Mouse (Mus musculus) mouse embryonic stem cell (cell line): ENCODE results near the gene Asb18.

Source experiments
- in situ Hi-C, 2 experiments: fragments of 300-500 bp; cut with MboI; formaldehyde crosslinking; loops; 1 replicate in 1 of 2; 3 replicates in 1 of 2; pipeline ENCODE4 v1.14.3; 2019 to 2020; ENCODE audit warnings: low sequenced_read_pairs in 2 of 2, low pct_unique_long_range_greater_than_20kb in 1 of 2, mixed read lengths in 1 of 2; ENCODE audit not compliant: unreplicated experiment in 1 of 2

Gene Asb18

DNA sequence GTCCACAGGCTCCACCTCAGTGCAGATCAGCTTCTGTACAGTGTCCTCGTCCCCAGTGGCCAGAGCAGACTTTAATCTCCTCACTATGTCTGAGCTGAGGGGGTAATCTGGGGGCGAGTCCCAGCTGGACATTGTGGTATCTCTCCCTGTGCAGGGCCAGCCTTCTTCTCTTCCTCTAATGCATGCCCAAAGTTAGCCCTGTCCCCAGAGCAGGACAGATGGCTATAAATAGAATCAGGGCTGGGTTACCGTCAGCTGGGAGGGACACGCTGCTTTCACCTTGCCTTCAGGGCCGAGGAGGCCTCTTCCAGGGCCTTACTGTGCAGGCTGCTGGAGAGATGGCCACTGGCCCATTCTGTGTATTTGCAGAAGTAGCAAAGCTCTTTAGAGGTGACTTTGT, at the start of gene Asb18:
Asb18 (minus strand) TSS at position 221 of the 400 bp plus-strand sequence.
- in situ Hi-C loops = no loop called here

- in situ Hi-C loops = loop anchor here (10.0 to 25.0 kb wide), 2 partner anchors 527 to 534 kb away; no protein-coding TSS in a partner anchor
Measured at GRCm38 (mm10) chr1:90060599-90060998, 46.1 kb upstream of the Asb18 start.

DNA sequence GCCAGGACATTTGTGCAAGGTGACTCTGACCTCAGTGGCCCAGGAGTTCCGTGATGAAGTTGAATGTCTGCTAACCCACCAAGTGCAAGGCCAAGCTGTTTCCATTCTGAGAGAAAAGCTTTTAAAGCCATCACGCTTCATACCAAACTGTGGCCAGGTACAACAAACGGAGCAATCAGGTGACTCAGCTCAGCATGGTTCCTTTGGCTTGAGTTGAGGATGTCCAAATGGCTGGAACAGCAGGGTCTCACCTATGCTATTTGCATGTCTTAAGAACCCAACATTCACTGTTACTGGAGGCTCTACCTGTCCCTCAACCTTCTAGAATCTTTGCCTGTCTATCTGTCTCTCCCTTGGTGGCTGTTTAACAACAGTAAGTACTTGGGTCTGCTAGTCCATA, 45.6 kb upstream of the Asb18 start:
- in situ Hi-C loops = loop anchor here (10.0 to 25.0 kb wide), 2 partner anchors 527 to 535 kb away; no protein-coding TSS in a partner anchor

GRCm38 (mm10) chr1:90054991-90055390, 40.5 kb upstream of the Asb18 start:
- in situ Hi-C loops = loop anchor here in 1 of 2 experiments (25.0 kb wide), 1 partner anchor 532 kb away; no protein-coding TSS in a partner anchor

DNA sequence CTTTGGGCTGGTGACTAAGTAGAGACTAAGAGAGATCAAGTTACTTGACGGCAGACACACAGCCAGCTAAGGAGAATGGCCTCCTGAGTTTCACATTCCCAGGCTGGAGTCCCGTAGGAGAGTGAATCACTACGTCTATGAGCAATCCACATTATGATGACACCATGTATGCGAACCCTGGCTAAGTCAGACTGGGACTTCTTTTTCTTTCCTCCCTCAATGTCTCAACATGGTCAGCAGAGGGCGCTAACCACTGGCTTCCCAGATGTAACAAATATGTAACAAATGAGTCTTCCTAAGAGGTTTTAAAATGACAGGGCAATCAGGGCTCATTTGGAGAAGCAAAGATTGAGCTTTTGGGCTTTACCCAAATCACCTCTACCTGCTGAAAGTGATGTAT, 36.9 kb upstream of the Asb18 start:
- in situ Hi-C loops = loop anchor here in 1 of 2 experiments (25.0 kb wide), 1 partner anchor 536 kb away; no protein-coding TSS in a partner anchor

- in situ Hi-C loops = loop anchor here in 1 of 2 experiments (25.0 kb wide), 1 partner anchor 537 kb away; no protein-coding TSS in a partner anchor
Measured at GRCm38 (mm10) chr1:90050046-90050739, 35.7 kb upstream of the Asb18 start.

DNA sequence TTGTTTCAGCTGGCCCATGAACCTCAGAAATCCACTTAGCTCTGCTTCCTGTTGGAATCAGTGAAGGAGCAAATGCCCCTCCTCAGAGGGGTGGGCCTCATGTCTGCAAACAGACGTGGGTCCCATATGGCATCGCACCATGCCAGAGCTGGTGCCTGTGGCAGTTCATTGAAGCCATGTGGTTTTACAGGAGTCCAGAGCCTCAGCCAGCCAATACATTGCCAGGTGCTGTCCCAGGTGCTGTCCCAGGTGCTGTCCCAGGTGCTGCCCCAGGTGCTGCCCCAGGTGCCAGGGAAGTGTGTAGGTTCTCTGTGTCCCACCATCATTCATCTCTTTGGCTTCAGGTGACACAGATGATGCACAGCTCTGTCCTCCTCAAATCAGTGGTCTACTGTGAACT, 13.8 kb upstream of the Asb18 start:
- in situ Hi-C loops = no loop called here

DNA sequence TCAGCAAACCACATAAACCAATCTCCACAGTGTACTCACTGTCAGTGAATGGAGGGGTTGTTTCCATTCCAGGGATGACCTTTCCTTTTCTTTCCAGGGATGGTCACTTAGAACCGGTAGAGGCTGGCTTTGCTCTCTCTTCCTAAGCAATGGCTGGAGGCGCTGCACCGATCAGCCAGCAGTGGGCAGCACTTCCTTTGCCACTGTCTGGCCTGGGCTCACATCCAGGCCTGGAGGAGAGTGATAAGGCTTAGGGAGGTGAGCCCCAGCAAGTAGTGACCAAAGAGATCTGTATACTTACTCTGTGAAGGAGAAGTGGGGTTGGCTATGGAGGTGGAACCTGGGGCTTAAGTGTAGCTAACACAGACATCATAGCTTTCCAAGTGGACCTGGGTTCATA, 12.5 kb upstream of the Asb18 start:
- in situ Hi-C loops = no loop called here

GRCm38 (mm10) chr1:90020336-90020735, 5.9 kb upstream of the Asb18 start:
- in situ Hi-C loops = no loop called here

DNA sequence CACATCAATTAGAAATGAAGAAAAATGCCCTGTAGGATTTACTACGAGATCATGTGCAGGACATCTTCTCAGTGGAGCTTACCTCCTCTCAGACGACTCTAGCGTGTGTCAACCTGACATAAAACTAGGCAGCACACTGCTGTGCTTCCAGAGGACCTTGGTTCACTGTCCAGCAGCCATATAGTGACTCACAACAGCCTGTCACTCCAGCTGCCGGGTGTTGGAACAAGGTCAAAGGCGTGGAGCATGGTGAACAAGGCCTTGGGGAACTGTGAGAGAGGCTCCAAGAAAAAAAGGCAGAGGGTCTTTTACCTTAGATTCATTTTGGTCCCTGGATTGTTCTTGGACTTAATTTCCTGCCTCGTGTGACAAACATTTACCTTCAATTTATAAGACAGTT, 3.6 kb upstream of the Asb18 start:
- in situ Hi-C loops = no loop called here

DNA sequence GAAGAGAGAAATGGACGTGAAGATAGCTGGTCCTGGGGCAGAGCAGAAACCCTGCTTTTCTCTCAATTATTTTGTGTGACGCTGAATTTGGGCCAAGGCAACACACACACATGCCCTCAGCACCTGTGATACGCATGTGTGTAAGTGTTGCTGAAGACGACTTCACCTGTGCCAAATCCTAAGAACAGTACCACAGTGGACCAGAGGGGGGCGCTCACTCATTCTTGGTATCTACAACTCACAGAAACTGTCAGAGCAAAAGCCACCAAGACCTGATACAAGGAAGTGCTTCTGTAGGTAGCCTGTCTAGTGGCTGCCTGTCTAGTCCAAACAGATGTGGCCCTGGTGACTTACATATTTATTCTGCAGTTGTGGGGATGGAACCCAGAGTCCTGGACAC, 1.2 kb downstream of the Asb18 start:
- in situ Hi-C loops = no loop called here

DNA sequence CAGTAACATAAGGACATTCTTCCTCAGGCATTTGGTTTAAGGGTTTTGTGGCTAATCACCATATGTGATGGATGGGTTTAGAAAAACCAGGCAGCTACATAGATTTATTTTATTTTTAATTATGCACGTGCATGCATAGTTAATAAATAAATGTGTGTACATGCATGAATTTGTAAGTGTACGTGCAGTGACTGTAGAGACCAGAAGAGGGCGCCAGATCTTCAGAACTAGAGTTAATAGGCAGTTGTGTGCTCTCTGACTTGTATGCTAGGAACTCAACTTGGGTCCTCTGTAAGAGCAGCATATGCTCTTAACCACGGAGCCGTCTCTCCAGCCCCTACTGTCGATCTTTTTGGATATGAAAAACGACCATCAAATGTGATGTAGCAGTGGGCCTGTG, 1.6 kb downstream of the Asb18 start:
- in situ Hi-C loops = no loop called here

DNA sequence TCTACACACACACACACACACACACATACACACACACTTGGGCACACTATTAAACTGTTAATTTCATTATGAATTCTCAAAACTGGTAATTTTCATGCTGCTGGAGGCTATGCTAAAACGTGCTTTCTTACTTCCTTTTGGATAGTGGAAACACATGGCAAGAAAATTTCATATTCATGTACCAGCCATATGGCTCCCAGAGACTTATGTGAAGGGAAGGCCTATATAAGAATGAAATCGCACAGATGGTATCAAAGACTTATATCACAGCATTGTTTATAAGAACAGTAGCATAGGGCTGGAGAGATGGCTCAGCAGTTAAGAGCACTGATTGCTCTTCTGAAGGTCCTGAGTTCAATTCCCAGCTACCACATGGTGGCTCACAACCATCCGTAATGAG, 2.3 kb downstream of the Asb18 start:
- in situ Hi-C loops = no loop called here

- in situ Hi-C loops = no loop called here
Measured at GRCm38 (mm10) chr1:90010077-90010476, 4.4 kb downstream of the Asb18 start.

DNA sequence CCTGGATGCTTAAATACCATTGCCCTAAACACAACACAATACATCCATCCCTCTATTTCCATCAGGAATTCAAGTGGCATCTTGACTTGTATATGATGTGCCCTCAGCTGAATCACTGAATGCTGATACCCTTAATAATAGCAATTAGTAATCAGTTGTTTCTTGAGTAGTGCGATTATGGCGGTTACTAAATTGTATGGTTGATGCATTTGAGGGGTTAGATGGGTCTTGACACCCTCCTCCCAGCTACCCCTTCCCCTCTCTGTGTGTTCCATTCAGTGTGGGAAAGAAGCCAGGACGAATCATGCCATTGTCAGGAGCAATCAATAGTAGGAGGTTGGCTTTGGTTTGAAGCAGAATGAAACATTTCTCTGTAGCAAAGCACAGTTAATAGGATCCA, 5.3 kb downstream of the Asb18 start:
- in situ Hi-C loops = no loop called here

- in situ Hi-C loops = no loop called here
Measured at GRCm38 (mm10) chr1:90006666-90007065, 7.8 kb downstream of the Asb18 start.

GRCm38 (mm10) chr1:90000981-90001380, 13.5 kb downstream of the Asb18 start:
- in situ Hi-C loops = no loop called here

DNA sequence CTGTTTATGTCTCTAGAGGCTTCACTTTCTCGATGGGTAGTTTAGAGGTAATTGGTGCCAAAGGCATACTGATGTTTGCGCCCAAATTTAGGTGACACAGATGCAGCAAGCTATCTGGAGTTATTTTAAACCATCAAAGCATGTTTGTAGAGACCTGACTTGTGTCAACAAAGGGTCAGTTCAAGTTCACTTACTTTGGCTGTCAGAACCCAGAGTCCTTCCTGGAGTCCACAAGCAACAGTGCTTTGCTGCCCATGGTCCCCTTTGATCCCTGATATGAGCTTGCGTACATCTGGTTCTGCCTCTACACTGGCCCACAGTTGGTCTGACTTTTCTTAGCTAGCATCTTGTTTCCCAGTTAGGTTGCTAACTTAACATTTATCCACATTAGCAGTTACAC, 14.6 kb downstream of the Asb18 start:
- in situ Hi-C loops = no loop called here

DNA sequence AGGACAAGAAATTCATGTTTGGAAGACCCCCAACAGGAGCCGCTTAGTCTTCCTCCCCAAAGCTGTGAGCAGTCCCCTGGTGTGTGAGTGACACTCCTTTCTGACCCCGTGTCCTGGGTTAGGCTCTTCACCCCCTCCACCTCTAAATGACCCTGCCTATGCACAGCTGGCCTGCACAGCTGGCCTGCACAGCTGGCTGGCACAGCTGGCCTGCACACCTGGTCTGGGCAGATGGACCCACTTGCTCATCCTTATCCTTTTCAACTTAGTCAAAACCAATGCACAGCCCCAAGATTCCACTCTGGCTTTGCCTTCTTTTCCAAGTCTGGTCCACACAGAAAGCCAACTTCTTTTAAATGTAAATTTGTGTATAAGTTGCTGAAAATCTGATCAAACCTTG, 15.8 kb downstream of the Asb18 start:
- in situ Hi-C loops = no loop called here

- in situ Hi-C loops = no loop called here
Measured at GRCm38 (mm10) chr1:89998076-89998475, 16.4 kb downstream of the Asb18 start.
